Mouse (Mus musculus): ENCODE results near the gene Gpr180. TPM values are rescaled to one million over a fixed set of nuclear protein-coding genes. Genes with fewer than 3 reads are reported as not detected.
"Not testable (repeated sequence)": the region's sequence is repeated elsewhere in the genome, so short reads cannot be mapped to it uniquely, and the experiment has no call there.

The Gpr180 gene
- total RNA-seq (2021) = 10 to 100 TPM; 28.2 to 31.9 TPM
- long read RNA-seq, experiment 1, transcript Gpr180-201 (9 exons, 1,875 nt) = major isoform, 72 of 99 reads
- long read RNA-seq, experiment 1, partial matches to known transcripts = 11 of 99 reads
- long read RNA-seq, experiment 1, other reads (novel, unspliced or antisense) = 16 of 99 reads
- long read RNA-seq, experiment 2, transcript Gpr180-201 (9 exons, 1,875 nt) = major isoform, 16 of 27 reads
- long read RNA-seq, experiment 2, partial matches to known transcripts = 0 of 27 reads
- long read RNA-seq, experiment 2, other reads (novel, unspliced or antisense) = 11 of 27 reads

DNA sequence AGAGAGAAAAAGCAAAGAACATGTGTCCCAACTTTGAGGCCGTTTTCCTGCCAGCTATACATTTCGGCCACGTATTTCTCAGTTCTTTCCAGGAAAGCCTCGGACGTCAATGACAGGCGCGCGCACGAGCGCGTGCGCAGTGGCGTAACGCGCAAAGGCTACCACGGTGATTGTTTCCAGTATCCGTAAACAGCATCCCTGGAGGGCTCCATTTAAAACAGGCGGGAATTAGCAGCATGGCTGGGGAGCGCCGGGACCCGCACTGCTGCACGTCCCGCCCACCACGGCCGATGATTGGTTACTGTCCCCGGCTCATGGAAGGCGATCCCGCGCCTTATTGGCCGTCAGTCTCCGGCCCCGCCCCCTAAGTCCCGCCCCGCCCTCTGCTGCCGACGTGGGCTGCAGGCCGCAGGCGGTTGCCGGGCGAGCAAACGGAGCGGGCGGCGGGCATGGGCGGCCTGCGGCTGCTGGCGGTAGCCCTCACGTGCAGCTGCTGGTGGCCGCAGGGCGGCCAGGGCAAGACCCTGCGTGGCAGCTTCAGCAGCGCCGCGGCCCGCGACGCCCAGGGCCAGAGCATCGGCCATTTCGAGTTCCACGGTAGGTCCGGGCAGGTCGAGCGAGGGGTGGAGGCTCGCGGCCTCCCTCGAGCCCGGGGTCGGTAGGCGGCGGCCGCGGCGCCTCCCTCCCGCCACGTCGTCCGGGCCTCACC lies at the start of gene Gpr180:
Gene Gpr180 (plus strand): TSS at position 415 of the 709 bp plus-strand sequence.
- DNase-seq = peak; percentile 98 to 99

DNA sequence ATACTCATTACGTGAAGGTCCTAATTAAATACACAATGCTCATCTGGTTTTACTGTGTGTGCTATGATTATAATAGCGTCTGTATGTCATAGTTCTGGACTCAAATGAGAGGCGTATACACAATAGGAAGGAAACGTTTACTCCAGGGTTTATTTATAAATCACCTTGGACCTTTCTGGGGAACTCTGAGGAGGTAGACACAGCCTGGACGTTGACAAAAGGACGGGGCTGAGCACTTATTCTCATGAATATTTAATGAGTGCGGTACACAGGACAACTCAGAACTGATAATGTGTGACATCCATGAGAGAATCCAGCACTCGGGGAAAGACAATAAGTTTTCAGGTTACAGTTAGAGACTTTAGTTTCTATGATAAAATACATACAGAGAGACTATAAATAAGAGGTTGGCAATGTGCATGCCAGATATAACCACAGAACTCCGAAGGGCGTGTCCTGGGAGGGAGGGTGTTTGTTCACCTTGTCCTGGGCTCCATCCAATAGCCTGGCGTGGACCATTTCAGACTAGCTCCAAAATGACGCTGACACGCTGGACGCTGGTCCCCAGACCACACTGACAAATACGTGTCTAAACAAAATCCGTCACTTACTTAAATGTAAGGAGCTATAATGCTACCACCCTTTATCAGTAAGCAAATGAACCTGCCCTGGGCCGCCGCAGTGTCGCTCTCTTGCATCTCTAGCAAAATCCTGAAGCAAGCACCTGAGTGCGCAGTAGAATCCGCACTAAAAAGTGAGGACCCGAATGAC lies 48.3 kb upstream of the Gpr180 start:
- peak; percentile 31 to 41 for DNase-seq

DNA sequence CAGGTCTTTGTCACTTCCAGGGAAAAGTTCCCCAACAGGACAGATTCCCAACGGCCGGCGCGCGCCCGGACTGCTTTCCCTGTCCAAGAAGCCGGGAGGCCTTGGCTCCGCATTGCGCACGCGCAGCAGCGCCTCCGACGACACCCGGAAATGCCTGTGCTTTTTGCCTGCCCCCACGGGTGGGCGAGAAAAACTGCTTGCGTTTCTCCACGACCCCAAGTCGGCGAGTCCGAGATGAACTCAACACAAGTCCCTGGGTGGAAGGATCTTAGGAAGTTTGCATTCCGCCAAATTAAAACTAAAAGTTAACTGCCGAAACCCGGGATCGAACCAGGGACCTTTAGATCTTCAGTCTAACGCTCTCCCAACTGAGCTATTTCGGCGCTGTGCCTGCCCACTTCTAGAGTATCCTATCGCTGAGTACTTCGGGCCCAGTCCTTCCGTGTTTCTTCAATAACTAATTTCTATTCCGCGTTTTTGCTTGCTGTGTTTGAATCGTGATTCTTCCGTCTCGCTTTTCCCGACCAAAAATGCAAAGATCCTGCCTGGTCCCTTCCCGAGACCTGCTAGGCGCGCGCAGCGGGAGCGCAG lies 47.6 kb upstream of the Gpr180 start:
- DNase-seq = peak; percentile 95 to 96

DNA sequence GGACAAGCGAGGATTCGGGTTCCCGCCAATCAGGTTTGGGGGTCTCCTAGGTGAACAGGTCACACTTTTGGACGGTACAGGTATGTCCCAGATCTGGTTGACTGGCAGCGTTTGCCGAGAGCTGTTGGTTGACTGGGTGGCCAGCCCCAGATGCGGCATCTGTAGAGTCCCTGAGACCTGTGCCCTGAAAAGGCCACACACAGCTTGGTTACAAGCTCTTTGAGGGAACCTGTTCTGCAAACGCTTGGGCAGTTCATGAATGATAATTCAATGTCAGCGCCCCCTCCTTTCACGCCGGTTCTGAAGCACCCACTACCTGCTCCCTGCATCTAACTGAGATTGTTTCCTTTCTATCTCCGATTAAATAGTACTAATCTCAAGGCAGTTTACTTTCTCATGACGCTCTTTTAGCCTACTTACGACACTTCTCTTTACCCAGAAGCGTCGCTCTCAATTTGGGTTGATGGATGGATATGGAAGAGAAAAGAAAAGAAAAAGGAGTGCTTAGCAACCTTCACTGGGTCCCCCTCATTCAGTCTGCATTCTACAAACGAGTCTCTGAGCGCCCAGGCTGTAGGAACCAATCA lies 47.1 kb upstream of the Gpr180 start:
- peak in 1 of 2 experiments; percentile 21 for DNase-seq

DNA sequence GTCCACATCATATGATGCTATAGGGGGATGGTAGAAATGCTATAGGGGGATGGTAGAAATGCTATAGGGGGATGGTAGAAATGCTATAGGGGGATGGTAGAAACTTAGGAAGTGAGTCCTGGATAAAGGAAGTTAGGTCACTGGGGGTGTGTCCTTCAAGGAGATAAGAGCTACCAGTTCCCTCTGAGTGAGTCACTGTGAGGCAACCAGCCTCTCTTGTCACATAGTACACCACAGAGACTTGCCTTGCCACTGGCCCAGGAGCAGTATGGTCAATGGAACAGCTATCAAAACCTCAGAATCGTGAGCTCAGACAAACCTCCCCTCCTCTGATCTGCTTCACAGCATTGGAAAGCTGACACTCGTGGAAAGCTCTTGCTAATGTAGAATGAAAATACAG lies 38.7 kb upstream of the Gpr180 start:
- no peak for DNase-seq

DNA sequence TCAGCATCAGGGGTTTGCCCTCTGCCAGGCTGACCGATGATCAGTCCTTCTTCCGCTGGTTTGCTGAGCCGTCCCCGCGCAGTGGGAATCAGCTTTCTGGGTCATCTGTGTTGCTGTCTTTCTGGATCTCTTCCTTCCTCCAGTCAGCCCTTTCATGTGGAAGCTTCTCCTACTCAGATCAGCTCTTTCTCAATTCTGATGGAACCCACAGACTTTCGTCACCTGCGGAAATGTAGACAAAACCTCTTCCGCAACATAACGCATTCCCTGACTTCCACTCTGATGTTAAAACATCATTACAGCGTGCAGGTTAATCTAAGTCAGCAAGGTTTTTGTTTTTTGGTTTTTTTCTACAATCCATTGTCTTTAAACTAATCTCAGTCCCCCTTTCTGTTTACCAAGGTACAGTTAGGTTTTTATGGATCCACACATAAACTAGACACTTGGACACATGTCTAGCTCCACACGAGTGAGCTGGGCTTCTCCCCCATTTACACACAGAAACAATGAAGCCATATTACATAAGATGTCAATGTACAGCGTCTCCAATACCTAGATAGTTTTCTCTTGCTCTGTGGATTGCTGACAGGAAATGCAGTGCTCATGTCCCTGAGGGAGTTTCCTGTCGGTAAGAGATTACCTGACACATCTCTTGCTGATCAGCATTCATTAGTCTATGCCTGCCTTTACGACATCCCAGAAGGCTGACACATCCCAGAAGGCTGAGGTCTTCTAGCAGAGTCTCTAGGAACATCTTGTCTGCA lies 35.5 kb upstream of the Gpr180 start:
- DNase-seq = no peak

DNA sequence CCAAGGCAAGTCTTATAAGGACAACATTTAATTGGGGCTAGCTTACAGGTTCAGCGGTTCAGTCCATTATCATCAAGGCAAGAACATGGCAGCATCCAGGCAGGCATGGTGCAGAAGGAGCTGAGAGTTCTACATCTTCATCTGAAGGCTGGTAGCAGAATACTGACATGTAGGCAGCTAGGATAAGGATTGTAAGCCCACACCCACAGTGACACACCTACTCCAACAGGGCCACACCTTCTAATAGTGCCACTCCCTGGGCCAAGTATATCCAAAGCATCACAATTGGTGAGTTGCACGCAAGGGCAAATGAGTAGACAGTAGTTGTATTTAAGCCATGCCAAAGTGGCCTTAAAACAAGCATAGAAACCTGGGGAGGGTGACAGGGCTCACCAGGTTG lies 29.5 kb upstream of the Gpr180 start:
- DNase-seq = not testable (repeated sequence)

DNA sequence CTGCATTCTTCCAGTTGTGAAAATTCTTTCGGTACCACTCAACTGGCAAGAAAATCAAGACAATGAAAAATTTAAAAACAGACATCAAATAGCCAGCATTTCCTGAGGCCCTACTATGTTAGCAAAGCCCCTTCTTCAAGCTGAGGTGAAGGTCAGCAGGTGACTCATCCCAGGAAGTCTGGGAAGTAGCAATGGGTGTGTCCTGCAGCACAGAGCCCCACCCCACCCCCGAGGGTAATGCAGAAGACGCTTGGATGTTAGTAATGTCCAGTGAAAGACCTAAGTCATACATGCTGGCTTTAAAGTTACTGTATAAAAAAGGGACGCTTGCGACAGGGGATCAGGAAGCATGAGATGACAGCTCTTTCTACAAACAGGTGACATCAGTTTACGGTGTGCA lies 23.8 kb upstream of the Gpr180 start:
- DNase-seq = no peak

DNA sequence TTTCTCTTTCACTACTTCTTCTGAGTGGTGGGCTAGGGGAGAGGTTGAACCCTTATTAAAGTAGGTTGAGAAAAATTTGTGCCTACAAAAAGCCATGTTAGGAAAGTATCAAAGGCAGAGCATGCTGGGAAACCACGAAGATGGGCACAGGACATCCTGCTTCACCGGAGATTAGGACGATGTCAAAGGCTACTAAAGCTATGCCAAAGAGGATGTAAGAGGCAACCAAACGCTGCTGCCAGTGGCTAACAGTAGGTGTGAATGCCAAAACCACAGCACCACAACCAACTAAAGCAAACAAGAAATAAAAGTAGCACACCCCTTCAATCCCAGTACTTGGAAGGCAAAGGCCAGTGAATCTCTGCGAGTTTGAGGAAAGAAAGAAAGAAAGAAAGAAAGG lies 12.8 kb upstream of the Gpr180 start:
- no peak for DNase-seq

DNA sequence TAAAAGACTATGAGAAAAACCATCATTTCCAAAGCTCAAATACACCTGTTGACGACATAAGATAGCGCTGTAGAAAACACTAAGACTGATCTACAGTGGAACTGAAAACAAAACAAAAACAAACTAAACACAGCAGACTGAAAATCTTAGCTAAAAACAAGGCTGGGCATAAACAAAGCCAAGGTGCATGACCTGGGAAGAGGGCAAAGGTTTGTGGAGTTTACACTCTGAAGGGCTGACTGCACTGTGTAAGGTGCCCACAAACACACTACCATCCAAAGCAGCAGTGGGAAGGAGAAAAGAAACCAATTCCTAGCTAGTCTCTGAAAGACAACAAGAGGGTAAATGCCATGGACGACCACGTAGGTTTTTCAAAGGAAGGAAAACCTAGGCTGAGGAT lies 12.2 kb upstream of the Gpr180 start:
- DNase-seq = no peak

DNA sequence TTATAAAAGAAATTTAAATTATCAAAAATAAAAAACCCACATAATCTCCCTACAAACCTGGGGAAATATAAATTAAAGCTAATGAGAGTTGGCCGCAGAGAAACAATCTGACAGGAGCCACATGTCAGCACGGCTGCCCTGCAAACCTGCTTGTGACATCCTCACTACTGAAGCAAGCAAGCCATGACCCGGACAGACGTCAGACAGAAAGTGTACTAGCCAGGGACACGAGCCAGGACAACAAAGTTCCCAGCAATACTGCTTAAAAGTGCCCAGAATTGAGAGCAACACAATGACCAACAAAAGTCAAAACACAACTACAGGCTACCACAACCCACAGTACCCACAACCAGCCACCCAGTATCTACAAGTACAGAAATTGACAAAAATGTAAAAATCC lies 10.7 kb upstream of the Gpr180 start:
- DNase-seq = no peak

DNA sequence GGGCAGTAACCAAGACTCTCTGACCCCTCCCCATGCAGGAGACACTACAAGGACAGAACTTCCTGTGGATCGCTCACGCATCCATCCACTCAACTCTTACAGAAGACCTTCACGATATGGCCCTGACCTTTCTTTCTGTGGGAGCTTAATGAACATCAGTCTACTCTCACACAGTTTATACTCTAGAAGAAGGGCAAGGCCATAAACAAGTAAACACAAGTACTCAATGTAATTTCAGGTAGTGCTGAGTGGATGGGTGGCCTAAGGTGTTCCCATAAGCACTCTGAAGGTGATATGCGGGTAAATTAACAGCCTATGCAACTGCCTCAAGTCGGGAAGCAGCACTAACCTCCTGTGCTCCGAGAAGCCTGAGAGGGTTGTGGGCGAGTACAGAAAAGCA lies 5.5 kb upstream of the Gpr180 start:
- DNase-seq = no peak

DNA sequence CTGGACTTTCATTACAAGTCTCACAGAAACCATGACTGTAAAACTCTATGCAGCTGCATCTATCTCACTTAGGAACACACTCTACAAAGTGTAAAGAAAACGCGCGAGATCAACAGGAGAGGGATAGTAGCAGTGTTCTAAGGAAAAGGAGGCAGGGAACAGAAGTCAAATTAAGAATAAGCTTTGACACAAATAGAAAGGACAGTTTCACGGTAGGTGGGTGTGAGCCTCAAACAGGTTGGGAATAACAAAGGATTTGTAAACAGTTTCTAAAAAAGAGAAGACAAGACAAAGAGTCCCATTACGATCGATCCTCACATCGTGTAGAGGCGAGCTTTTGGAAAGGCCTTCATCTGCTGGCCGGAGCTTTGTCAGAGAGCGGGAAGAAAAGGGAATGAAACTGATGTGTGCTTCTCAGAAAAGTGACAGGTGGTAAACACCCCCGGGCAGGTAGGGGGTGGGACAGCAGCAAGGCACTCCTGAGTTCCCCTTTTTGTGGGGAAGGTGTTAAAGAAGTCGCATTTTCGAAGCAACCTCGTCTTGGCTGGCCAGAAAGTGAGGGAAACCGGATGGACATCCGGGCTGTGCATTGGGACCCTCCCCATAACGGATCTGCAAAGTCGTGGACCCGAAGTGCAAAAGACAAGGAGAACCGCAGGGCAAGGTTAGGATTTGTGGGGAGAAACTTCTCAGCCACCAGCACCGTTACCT lies 4.9 kb upstream of the Gpr180 start:
- DNase-seq = no peak

DNA sequence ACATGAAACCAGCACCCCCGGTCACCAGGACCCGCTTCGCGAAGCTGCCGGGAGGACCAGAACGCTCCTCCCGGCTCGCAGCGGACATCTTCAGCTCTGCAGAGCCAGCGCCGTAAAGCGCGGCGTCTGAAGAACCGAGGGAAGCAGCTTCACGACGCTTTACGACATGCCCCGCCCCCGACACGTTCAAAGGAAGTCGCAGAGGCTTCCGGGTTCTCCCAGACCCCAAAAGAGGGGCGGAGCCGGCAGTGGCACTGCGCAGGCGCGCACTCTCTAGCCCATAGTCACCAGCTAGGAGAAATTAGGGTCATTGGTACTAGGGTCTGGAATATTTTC lies 4.3 kb upstream of the Gpr180 start, which contains the start of gene Tgds:
Gene Tgds (minus strand): TSS at position 114 of the 336 bp plus-strand sequence.
- DNase-seq = peak; percentile 98 to 99

DNA sequence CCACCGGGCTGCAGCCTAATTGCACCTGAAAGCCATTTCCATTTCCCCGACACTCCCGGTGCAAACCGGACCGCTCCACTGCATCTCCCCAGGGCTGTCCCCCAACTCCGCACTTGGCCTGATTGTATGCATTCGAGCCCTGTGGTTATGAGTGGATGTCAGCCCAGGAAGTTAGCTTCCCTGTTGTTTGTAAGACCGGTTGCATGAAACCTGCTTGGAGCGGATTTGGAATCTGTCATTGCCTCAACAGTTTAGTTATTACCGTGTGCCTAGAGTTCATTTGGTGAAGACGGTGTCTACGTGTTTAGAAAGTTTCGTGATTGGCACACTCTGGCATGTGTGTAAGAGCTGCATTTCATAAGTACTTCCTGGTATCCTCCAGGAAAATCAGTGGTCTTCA lies 529 bp downstream of the Gpr180 start:
- DNase-seq = no peak

DNA sequence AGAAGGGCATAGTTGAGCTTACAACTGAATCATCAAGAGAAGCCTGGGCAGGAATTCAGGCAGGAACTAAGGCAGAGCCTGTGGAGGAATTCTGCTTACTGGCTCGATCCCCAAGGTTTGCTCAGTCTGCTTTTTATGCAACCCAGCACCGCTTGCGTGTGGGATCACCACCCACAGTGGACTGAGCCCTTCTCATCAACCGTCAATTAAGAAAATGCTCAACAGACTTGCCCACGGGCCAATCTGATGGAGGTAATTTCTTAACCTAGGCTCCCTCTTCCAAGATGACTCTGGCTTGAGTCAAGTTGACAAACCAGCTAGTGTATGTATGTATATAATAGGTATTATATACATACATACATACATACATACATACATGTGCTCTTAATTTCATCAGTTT lies 5.3 kb downstream of the Gpr180 start:
- DNase-seq = no peak

DNA sequence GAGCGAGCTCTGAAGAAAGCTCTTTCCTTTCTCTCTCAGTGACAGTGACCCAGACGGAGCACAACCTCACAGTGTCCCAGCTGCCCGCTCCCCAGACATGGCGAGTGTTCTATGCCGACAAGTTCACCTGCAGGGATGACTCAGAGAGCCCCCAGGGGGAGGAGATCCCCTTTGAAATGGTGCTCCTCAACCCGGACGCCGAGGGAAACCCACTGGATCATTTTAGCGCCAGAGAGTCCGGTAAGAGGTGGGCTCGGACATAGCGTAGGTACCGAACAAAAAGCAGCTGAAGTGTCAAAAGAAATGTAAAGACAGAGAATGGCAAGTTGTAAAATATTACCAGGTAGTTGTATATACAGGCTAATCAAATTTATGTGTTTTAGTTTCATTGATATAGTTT lies 11.1 kb downstream of the Gpr180 start:
- DNase-seq = no peak

DNA sequence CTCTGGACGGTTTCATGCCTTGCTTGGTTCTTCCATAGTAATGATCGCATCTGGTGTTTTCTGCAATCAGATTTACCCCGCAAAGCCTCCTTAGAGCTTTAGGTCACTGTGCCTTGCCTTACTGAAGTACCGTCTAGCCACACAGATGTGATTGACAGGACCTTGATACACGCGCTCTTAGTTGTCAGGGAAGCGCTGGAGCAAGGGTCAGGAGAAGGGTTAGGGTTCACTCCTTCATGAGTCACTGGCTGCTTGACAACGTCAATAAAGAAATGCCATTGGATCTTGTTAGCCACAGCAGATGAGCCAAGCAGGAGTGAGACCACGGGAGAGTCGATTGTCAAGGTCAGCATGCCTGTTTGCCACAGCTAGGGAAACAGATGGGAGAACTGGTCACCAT lies 11.6 kb downstream of the Gpr180 start:
- no peak for DNase-seq

DNA sequence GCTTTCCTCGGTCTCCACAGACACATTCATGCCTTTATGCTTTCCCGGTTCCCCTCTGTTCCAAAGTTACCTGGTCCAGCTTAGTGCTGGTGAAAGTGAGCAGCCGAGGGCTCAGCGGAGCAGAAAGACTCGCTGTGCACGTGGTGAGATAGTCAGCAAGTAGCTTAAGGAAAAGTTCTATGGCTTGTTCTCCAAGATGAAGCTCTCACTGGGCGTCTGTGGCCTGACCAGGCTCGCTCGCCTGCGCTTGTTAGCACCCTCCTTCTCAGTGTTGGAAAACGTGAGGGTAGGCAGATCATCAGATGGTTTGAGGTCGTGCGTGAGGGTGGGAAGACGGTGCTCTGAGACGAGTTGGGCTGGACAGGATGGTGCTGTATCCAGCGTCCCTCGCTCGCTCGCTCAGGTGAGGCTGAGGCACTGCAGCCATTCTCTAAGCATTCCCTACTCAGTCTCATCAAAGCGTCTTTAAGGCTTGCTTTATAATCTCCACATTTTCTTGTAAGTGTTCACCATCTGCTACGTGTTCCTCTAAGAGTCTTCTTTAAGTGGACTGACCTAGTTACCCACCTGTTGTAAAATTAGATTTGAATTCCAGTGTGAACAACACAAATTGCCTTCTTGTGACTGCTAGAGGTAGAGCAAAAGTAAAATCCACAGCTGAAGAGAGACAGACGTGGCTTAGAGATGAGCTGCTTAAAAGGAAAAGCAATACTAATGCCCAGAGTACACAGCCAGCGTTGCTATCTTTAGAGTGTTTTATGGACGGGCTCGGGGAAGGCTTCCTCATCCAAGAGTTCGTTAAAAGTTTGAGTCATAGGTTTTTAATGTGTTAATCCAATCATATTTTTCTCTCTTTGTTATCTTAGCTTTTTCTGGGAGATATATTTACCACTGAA lies 13.9 kb downstream of the Gpr180 start:
- DNase-seq = no peak
